Mouse (Mus musculus) midbrain, embryonic 15.5 days (tissue): ENCODE data around the gene Tmem270. TPM values are rescaled to one million over a fixed set of nuclear protein-coding genes. Genes with fewer than 3 reads are reported as not detected.
"Not testable (repeated sequence)": the region's sequence is repeated elsewhere in the genome, so short reads cannot be mapped to it uniquely, and the experiment has no call there.

Experiments
- ATAC-seq: fragments of 200-750 bp; cut with Nextera tagmentation; replicated peaks from 2 replicates; pipeline ENCODE4 v1.8.0; 2017; ENCODE audit warnings: moderate TSS enrichment
- H3K27ac ChIP-seq: fragments of 300-500 bp; sonication (generic); 2 replicates; pipeline ENCODE4 v1.5.1; 2015; ENCODE audit warnings: mild to moderate bottlenecking, inconsistent platforms
- H3K27me3 ChIP-seq: fragments of 300-500 bp; sonication (generic); replicated peaks from 2 replicates; pipeline ENCODE4 v1.6.1; 2015; ENCODE audit warnings: inconsistent platforms
- H3K36me3 ChIP-seq: fragments of 300-500 bp; sonication (generic); replicated peaks from 2 replicates; pipeline ENCODE4 v1.6.1; 2015; ENCODE audit warnings: inconsistent platforms
- H3K4me1 ChIP-seq: fragments of 300-500 bp; sonication (generic); 2 replicates; pipeline ENCODE4 v1.6.1; 2015; ENCODE audit warnings: inconsistent platforms
- H3K4me2 ChIP-seq: fragments of 300-500 bp; sonication (generic); 2 replicates; pipeline ENCODE4 v1.6.1; 2015; ENCODE audit warnings: inconsistent platforms, mild to moderate bottlenecking, moderate library complexity
- H3K4me3 ChIP-seq: fragments of 300-500 bp; sonication (generic); 2 replicates; pipeline ENCODE4 v1.5.1; 2015; ENCODE audit warnings: mild to moderate bottlenecking, inconsistent platforms
- H3K9ac ChIP-seq: fragments of 300-500 bp; sonication (generic); 2 replicates; pipeline ENCODE4 v1.6.1; 2015; ENCODE audit warnings: mild to moderate bottlenecking, inconsistent platforms
- H3K9me3 ChIP-seq: fragments of 300-500 bp; sonication (generic); 2 replicates; pipeline ENCODE4 v1.6.1; 2016; ENCODE audit warnings: inconsistent platforms
- WGBS: fragments of 180-500 bp; shearing (Covaris S2); methylation state at CpG from one replicate; pipeline ENCODE4 v1.1.7; 2015; ENCODE audit warnings: mixed read lengths; 5-methylcytosine and 5-hydroxymethylcytosine counted together
- polyA plus RNA-seq: library from polyadenylated mRNA; unstranded; fragments of >200 nt; fragmentation: Nextera tagmentation; extraction: Ambion mirVana; gene quantifications from 2 replicates; pipeline ENCODE4 v1.2.1, GENCODE M21; 2015

Tmem270 gene
- polyA plus RNA-seq, 1 experiment from 2014 or later = not detected

GRCm38 (mm10) chr5:134939554-134939953, 33.0 kb upstream of the Tmem270 start:
- not testable (repeated sequence) for H3K27ac ChIP-seq, H3K4me1 ChIP-seq, ATAC-seq, H3K36me3 ChIP-seq, H3K9ac ChIP-seq, H3K4me3 ChIP-seq, H3K9me3 ChIP-seq, H3K27me3 ChIP-seq, H3K4me2 ChIP-seq
- WGBS = 90% methylated on average over 5 of the region's 7 CpGs

- Histone ChIP-seq H3K4me2 (no peak overlapping the region), H3K4me1 (no peaks in the 10 kb centered on the region), H3K9me3 (no peaks in the 10 kb centered on the region), H3K4me3 (no peak overlapping the region), H3K27ac (no peak overlapping the region), H3K36me3 (no peaks in the 10 kb centered on the region), H3K9ac (no peak overlapping the region), H3K27me3 (no peaks in the 10 kb centered on the region)
- WGBS = 67% methylated on average over 3 of the region's 3 CpGs
- no peak for ATAC-seq
These were observed 32.5 kb upstream of the Tmem270 start for GRCm38 (mm10) chr5:134939069-134939468.

- Histone ChIP-seq H3K36me3 (no peaks in the 10 kb centered on the region), H3K4me1 (peaks cover 6% of the 10 kb centered on the region; the same call in 1 of the 2 replicates), H3K27me3 (no peaks in the 10 kb centered on the region), H3K9ac (no peak overlapping the region), H3K9me3 (no peaks in the 10 kb centered on the region), H3K4me3 (no peak overlapping the region), H3K4me2 (no peak overlapping the region), H3K27ac (no peak overlapping the region)
- 95% methylated on average over 6 of the region's 6 CpGs for WGBS
- no peak for ATAC-seq
These were observed 30.2 kb upstream of the Tmem270 start for GRCm38 (mm10) chr5:134936626-134937185.

DNA sequence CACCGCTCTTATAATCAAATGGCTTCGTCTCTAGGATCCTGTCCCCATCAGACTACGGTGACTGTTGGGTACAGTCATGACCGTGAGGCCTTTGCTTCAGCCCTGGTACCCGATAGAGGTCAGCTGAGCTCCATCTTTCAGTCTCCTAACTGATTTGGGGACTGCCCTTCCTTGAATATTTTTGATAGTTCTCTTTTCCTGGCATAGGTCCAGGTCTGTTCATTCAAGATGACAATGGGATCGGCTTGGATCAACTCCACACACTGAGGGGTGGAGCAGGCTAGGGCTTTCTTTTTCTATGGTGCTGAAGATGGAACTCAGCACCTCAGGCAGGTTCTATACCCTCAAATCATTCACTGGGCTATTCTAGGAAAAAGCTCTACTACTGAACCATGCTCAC, 29.5 kb upstream of the Tmem270 start:
- Histone ChIP-seq H3K4me1 (peaks cover 6% of the 10 kb centered on the region; the same call in 1 of the 2 replicates), H3K27me3 (no peaks in the 10 kb centered on the region), H3K9me3 (no peaks in the 10 kb centered on the region), H3K27ac (no peak overlapping the region), H3K9ac (no peak overlapping the region), H3K4me2 (no peak overlapping the region), H3K36me3 (no peaks in the 10 kb centered on the region), H3K4me3 (no peak overlapping the region)
- WGBS = 93% methylated on average over 6 of the region's 6 CpGs
- ATAC-seq = no peak

GRCm38 (mm10) chr5:134934666-134935065, 28.1 kb upstream of the Tmem270 start:
- peaks cover 6% of the 10 kb centered on the region; the same call in 1 of the 2 replicates for H3K4me1 ChIP-seq
- H3K4me3 ChIP-seq = no peak overlapping the region
- H3K4me2 ChIP-seq = no peak overlapping the region
- no peaks in the 10 kb centered on the region for H3K9me3 ChIP-seq
- H3K27me3 ChIP-seq = no peaks in the 10 kb centered on the region
- no peak overlapping the region for H3K27ac ChIP-seq
- H3K36me3 ChIP-seq = no peaks in the 10 kb centered on the region
- WGBS = 90% methylated on average over 3 of the region's 3 CpGs
- no peak for ATAC-seq
- no peak overlapping the region for H3K9ac ChIP-seq

DNA sequence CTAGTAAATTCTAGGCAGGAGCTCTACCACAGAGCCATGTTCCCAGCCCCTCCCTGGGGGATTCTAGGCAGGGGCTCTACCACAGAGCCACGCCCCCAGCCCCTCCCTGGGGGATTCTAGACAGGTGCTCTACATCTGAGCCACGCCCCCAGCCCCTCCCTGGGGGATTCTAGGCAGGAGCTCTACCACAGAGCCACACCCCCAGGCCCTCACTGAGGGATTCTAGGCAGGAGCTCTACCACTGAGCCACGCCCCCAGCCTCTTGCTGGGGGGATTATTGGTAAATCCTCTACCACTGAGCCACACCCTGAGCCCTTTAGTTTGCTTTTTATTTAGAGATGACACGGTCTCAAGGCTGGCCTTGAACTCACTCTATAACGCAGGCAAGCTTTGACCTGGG, 27.2 kb upstream of the Tmem270 start:
- H3K9ac ChIP-seq, H3K27me3 ChIP-seq, H3K9me3 ChIP-seq, H3K36me3 ChIP-seq, H3K4me2 ChIP-seq, H3K4me3 ChIP-seq, ATAC-seq, H3K4me1 ChIP-seq, H3K27ac ChIP-seq: not testable (repeated sequence)
- 87% methylated on average over 5 of the region's 5 CpGs for WGBS

- H3K4me2 ChIP-seq = 0 out of 2 replicates have a peak overlapping the region, but pooled peaks have one; percentile 95
- H3K4me1 ChIP-seq = peaks cover 6% of the 10 kb centered on the region; the same call in 1 of the 2 replicates
- H3K36me3 ChIP-seq = no peaks in the 10 kb centered on the region
- no peak overlapping the region for H3K9ac ChIP-seq
- H3K9me3 ChIP-seq = no peaks in the 10 kb centered on the region
- H3K4me3 ChIP-seq = no peak overlapping the region
- H3K27ac ChIP-seq = no peak overlapping the region
- 95% methylated on average over 8 of the region's 8 CpGs for WGBS
- ATAC-seq = no peak
- no peaks in the 10 kb centered on the region for H3K27me3 ChIP-seq
These were observed 26.7 kb upstream of the Tmem270 start for GRCm38 (mm10) chr5:134933281-134933680.

GRCm38 (mm10) chr5:134932903-134933276, 26.4 kb upstream of the Tmem270 start:
- Histone ChIP-seq H3K4me3 (peak overlapping the region; percentile 63), H3K27me3 (no peaks in the 10 kb centered on the region), H3K27ac (no peak overlapping the region), H3K9ac (peak overlapping the region; percentile 72; the same call in 1 of the 2 replicates), H3K4me1 (peaks cover 6% of the 10 kb centered on the region; the same call in 1 of the 2 replicates), H3K9me3 (no peaks in the 10 kb centered on the region), H3K36me3 (no peaks in the 10 kb centered on the region), H3K4me2 (peak overlapping the region; percentile 95)
- ATAC-seq = peak; percentile 44
- WGBS = 49% methylated on average over 9 of the region's 9 CpGs

- Histone ChIP-seq H3K4me3 (peak within 1 kb of the TSS; percentile 63), H3K27me3 (no peaks in the 10 kb centered on the region), H3K27ac (0 out of 2 replicates have a peak within 1 kb of the TSS, but pooled peaks have one; percentile 18), H3K36me3 (no peaks in the 10 kb centered on the region), H3K9me3 (no peaks in the 10 kb centered on the region), H3K4me2 (peak within 1 kb of the TSS; percentile 95), H3K9ac (peak within 1 kb of the TSS; percentile 72), H3K4me1 (peaks cover 6% of the 10 kb centered on the region; the same call in 1 of the 2 replicates)
- WGBS = under 1% methylated on average over 41 of the region's 41 CpGs
- peak; percentile 96 for ATAC-seq
These were observed 25.8 kb upstream of the Tmem270 start, which contains the start of gene Mettl27 for GRCm38 (mm10) chr5:134932179-134932902. Gene Mettl27, plus strand, starts transcription at chr5:134932368.

DNA sequence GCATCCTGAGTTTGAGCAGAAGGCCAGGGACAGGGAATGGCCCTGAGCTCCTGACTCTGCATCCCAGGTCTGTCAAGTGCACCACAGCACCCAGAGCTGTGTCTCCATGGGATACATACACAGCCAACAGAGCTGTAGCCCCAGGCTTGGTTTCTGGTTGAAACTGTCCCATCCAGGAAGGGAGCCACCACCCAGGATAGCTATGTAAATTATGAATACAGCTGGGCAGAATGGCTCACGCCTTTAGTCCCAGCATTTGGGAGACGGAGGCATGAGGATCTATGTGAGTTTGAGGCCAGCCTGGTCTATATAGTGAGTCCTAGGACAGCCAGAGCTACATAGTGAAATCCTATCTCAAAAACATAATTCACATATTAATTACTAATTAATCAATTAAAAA, 23.5 kb upstream of the Tmem270 start:
- no peak overlapping the region for H3K27ac ChIP-seq
- H3K4me3 ChIP-seq = no peak overlapping the region
- H3K27me3 ChIP-seq = no peaks in the 10 kb centered on the region
- no peaks in the 10 kb centered on the region for H3K36me3 ChIP-seq
- no peak overlapping the region for H3K4me2 ChIP-seq
- H3K4me1 ChIP-seq = peaks cover 6% of the 10 kb centered on the region; the same call in 1 of the 2 replicates
- no peak for ATAC-seq
- H3K9ac ChIP-seq = no peak overlapping the region
- H3K9me3 ChIP-seq = no peaks in the 10 kb centered on the region
- 80% methylated on average over 2 of the region's 2 CpGs for WGBS

DNA sequence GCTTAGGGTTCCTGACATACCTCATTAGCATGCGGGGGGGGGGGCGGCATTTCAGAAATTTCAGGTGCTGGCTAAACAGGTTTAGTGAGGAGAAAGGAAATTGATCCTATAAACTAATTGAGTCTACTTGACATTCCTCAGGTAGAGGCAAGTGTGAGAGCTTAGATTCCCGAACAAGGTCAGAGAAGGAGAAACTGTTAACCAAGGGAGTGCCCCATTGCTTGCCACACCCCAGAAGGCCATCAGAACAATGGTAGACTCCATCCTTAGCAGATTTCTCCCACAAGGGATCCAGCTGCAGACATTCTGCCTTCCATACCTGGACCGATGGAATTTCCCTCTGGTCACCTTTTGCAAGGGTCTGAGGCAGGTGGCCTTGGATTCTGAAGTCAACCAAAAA, 20.2 kb upstream of the Tmem270 start:
- H3K36me3 ChIP-seq = no peaks in the 10 kb centered on the region

DNA sequence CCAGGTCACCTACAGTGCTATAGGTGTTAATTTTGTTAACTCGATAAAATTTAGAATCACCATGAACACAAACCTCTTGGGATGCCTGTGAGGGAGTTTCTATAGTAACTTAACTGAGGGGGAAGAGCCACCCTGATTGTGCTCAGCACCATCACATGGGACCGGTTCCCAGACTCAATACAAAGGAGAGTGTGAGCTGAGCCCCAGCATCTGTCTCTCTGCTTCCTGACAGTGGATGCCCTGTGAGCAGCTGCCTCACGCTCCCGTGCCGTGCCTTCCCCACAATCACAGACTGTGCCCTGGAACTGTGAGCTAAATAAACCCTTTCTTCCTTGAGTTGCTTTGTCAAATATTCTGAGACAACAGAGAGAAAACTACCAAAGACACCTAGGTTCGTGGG, 16.6 kb upstream of the Tmem270 start:
- H3K36me3 ChIP-seq = no peaks in the 10 kb centered on the region
- H3K4me3 ChIP-seq = no peak overlapping the region

More for the DNA sequence above, 20.2 kb upstream of the Tmem270 start:
- Histone ChIP-seq H3K4me2 (no peak overlapping the region), H3K27ac (no peak overlapping the region), H3K4me1 (no peaks in the 10 kb centered on the region), H3K9me3 (no peaks in the 10 kb centered on the region), H3K27me3 (no peaks in the 10 kb centered on the region), H3K4me3 (no peak overlapping the region), H3K9ac (no peak overlapping the region)
- ATAC-seq = no peak
- WGBS = 87% methylated on average over 4 of the region's 4 CpGs

DNA sequence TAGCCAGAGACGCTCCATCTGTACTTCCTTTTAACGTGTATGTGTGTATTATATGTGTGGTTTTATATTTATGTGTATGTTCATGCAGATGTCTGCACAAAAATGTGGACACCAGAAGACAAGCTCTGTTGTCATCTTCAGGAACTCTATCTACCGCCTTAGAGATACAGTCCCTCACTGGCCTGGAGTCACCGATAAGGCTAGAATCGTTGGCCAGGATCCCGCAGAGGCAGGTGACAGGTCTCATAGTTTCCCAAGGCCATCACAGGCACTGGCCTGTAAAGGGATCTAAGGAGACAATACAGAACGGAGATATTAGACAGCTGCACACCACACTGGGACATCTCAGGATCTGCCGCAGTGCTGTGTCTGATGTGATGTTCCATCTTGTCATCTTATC, 14.6 kb upstream of the Tmem270 start:
- Histone ChIP-seq H3K36me3 (no peaks in the 10 kb centered on the region), H3K9ac (no peak overlapping the region), H3K4me3 (no peak overlapping the region), H3K27me3 (no peaks in the 10 kb centered on the region), H3K27ac (no peak overlapping the region), H3K9me3 (no peaks in the 10 kb centered on the region), H3K4me1 (no peaks in the 10 kb centered on the region), H3K4me2 (no peak overlapping the region)
- no peak for ATAC-seq
- 89% methylated on average over 8 of the region's 8 CpGs for WGBS

More for the DNA sequence above, 16.6 kb upstream of the Tmem270 start:
- no peak overlapping the region for H3K4me2 ChIP-seq
- 60% methylated on average over 6 of the region's 6 CpGs for WGBS
- no peak for ATAC-seq
- no peaks in the 10 kb centered on the region for H3K4me1 ChIP-seq
- no peak overlapping the region for H3K9ac ChIP-seq
- H3K27me3 ChIP-seq = no peaks in the 10 kb centered on the region
- no peaks in the 10 kb centered on the region for H3K9me3 ChIP-seq
- H3K27ac ChIP-seq = no peak overlapping the region
